Mouse (Mus musculus) erythroblast, embryonic 14.5 days (primary cell): ENCODE data around the gene Myof.

Experiments used
- GATA1 ChIP-seq: IDR thresholded peaks from 2 replicates; pipeline ENCODE4 v1.6.1; 2012; ENCODE audit warnings: low read length, inconsistent platforms, mixed read lengths
- TAL1 ChIP-seq: IDR thresholded peaks from 3 replicates; pipeline ENCODE4 v1.6.1; 2012; ENCODE audit warnings: low read length, inconsistent platforms, mixed read lengths

GRCm38 (mm10) chr19:37876605-37877245 lies 166.7 kb downstream of the Myof start:
- TF ChIP-seq TAL1, result no peak
- TF ChIP-seq GATA1, result no peak
